Mouse (Mus musculus): Measurements from ENCODE around the gene Hoxb2.

The Hoxb2 gene

DNA sequence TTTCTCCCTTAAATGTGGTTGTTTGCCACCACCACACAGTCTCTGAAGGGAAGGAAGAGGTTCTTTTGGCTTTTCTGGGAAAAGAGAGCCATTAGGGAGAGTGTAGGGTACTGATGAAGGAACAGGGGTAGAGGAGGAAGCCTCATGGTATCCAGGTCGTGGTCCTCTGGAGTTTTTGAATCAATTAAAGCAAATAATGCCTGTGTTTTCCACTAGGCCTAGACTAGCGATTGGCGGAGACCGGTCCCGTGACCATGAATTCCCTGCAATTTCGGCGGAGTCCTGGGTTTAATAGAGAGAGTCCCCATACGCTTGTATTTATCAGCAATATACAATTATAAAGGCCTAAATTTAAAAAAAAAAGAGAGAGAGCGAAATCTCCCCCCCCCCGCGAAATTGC lies 987 bp downstream of the Hoxb2 start:
- DNase-seq (ENCODE audit: low spot score in 2 of 2), result no peak

GRCm38 (mm10) chr11:96351831-96352230 lies 1.5 kb downstream of the Hoxb2 start:
- no peak for DNase-seq (ENCODE audit: low spot score in 2 of 2)

- no peak for DNase-seq (ENCODE audit: low spot score in 2 of 2)
Observed at GRCm38 (mm10) chr11:96352691-96353521, 2.6 kb downstream of the Hoxb2 start.

DNA sequence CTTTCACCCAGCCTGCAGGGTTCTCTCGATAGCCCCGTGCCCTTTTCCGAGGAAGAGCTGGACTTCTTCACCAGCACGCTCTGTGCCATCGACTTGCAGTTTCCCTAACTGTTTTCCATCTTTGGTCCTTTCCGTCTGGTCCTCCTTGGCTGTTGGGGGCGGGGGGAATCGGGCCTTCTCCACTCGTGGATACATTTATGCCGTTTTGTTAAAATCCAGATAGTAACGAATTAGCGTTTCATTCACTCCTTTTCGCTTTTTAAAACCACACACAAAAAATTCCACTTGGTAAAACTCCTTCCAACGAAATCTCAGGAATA lies 3.2 kb downstream of the Hoxb2 start:
- DNase-seq (ENCODE audit: low spot score in 2 of 2), result no peak

- no peak for DNase-seq (ENCODE audit: low spot score in 2 of 2)
Observed at GRCm38 (mm10) chr11:96353939-96354338, 3.6 kb downstream of the Hoxb2 start.

DNA sequence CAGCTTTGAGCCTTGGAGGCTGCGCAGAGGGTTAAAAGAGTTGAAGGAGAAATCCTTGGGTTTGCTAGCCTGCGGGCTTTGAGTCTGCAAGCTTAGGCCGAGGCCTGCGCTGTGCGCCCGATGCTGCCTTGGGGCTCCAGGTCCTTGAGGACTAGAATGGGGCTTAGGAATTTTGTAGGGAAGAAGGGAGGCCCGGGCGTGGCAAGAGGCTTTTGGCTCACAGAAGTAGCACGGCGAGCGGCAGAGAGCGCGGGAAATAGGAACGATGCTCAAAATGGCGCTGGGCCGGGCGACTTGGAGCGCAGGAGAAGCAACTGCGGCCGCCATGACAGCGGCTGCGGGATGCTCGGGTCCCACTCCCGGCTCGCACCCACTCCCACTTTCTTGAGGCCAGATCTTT lies 4.1 kb downstream of the Hoxb2 start:
- DNase-seq (ENCODE audit: low spot score in 2 of 2), result no peak

DNA sequence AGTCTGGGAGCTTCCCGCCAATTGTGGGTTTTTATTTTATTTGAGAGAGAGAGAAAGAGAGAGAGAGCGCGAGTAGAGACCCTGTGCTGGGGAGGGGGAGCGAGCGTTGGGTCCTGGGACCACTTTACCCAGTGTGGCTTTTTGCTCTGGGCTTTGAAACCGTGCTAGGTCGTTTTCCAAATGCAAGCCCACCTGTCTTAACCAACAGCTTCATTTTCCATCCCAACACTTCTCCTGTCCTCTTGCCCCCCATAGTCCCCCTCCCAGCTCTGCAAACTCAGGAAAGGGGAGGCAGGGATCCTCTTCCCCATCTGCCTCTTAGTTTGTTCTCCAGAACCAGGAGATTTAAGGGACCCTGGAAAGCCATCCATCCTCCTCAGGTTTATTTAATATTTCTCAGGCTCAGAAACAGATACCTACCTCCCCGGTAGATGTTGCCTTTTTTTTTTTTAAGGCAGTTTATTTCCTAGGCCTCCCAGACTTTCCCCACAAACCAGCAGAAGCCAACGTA lies 4.5 kb downstream of the Hoxb2 start:
- DNase-seq (ENCODE audit: low spot score in 2 of 2), result no peak

DNA sequence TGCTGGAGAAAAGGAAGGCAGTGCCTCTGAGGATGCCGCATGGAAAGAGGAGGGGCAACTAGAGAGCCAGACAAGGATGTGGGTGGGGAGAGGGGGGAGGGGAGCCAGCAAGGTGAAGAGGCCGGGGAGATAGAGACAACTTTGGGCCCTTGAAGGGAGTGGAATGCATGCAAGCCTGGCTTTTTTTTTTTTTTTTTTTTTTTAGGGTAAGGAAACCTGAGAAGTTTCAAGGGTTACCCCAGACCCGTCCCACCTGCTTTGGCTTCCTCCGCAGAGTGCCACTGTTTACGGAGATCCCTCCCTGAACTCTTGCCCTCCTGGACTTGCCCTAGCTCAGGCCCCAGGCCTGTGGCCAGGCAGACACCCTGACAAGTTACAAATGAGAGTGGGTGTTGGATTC lies 13.5 kb downstream of the Hoxb2 start:
- DNase-seq (ENCODE audit: low spot score in 2 of 2), result no peak

- no peak for DNase-seq (ENCODE audit: low spot score in 2 of 2)
Observed at GRCm38 (mm10) chr11:96365441-96366091, 15.2 kb downstream of the Hoxb2 start, which contains the start of gene Hoxb1. Gene Hoxb1 (plus strand): TSS chr11:96365752.

DNA sequence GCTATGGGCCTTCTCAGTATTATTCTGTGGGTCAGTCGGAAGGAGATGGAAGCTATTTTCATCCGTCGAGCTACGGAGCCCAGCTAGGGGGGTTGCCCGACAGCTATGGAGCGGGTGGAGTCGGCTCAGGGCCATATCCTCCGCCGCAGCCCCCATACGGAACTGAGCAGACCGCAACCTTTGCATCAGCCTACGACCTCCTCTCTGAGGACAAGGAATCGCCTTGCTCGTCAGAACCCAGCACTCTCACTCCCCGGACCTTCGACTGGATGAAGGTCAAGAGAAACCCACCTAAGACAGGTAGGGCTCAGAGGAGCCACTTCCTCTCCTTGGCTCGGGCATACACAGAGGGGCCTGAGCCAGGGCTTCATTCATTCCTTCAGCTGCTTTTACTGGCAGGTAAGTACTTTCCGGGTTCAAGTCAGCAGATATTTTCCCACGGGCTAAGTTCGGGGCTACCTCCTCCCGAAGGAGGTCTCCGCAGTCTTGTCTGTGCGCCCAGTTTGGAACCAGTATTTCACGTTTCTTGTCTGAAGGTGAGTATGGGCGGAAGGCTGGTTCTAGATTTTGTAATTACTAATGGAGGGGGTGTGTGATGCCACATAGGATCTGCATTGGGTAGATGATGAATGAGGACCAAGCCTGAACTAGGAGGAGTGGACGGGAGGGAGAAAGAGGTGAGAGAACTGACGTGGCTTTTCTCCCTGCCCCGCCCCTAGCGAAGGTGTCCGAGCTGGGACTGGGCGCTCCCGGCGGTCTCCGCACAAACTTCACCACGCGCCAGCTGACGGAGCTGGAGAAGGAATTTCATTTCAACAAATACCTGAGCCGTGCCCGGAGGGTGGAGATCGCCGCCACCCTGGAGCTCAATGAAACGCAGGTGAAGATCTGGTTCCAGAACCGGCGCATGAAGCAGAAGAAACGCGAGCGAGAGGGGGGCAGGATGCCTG lies 16.0 kb downstream of the Hoxb2 start:
- DNase-seq (ENCODE audit: low spot score in 2 of 2), result no peak

DNA sequence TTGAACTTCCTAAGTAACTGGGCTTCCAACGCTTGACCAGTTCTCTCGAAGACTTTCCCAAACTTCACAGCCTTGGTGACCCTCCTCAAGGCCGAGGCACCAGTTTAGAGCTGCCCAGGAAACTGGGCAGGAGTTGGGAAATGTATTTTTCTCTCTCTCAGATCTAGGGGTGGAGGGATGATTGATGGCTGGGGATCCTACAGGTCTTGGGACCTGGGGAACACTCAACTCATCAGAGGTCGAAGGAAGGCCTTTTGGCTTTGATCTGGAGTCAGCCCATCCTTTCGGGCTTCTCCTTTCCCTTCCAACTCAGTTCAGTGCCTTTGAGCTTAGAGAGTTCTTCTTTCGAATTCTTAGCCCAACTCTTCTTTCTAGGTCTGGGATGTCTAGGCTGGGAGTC lies 16.8 kb downstream of the Hoxb2 start:
- no peak for DNase-seq (ENCODE audit: low spot score in 2 of 2)

GRCm38 (mm10) chr11:96368686-96369085 lies 18.4 kb downstream of the Hoxb2 start:
- DNase-seq (ENCODE audit: low spot score in 2 of 2), result no peak

GRCm38 (mm10) chr11:96369140-96369539 lies 18.8 kb downstream of the Hoxb2 start:
- no peak for DNase-seq (ENCODE audit: low spot score in 2 of 2)

- no peak for DNase-seq (ENCODE audit: low spot score in 2 of 2)
Observed at GRCm38 (mm10) chr11:96371726-96372125, 21.4 kb downstream of the Hoxb2 start.

- DNase-seq (ENCODE audit: low spot score in 2 of 2), result no peak
Observed at GRCm38 (mm10) chr11:96372519-96372918, 22.2 kb downstream of the Hoxb2 start.

GRCm38 (mm10) chr11:96374810-96375209 lies 24.5 kb downstream of the Hoxb2 start:
- DNase-seq (ENCODE audit: low spot score in 2 of 2), result no peak

DNA sequence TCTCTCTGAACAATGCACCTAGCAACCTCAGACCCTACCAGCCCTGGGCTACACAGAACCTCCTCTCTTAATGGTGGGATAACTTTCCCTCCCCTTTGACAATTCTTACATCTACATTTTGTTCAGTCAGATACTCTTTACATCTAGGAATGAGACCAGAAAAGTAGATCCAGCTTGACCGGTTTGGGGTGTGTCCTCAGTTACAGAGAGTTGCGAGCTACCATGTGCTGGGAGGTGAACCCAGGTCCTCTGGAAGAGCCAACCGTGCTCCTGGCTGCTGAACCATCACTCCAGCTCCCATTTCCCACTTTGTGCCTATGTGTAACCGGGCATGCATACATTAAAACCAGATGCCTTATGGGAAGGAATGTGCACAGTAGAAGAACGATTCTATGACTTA lies 33.1 kb downstream of the Hoxb2 start:
- DNase-seq (ENCODE audit: low spot score in 2 of 2), result no peak

- DNase-seq (ENCODE audit: low spot score in 2 of 2), result no peak
Observed at GRCm38 (mm10) chr11:96387635-96388034, 37.3 kb downstream of the Hoxb2 start.

- no peak for DNase-seq (ENCODE audit: low spot score in 2 of 2)
Observed at GRCm38 (mm10) chr11:96396772-96397626, 46.7 kb downstream of the Hoxb2 start.

- DNase-seq (ENCODE audit: low spot score in 2 of 2), result no peak
Observed at GRCm38 (mm10) chr11:96397806-96398335, 47.5 kb downstream of the Hoxb2 start.

DNA sequence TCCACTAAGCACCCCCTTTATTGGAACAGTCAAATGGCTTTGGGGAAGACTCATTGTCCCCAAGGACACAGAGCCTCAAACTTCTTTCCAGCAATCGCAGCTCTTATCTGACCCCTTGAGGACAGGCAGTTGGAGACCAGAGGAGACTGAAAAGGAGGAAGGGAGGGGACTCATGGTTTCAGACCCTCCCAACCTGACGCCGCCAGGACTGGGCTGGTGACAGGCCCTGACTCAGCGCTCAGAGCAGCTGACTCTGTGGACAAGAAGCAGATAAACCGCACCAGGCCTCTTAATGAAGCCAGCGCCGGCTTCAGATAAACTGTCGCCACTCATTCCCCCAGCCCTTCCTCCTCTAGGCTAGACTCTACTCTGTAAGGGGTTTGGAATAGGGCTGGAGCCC lies 49.6 kb downstream of the Hoxb2 start:
- no peak for DNase-seq (ENCODE audit: low spot score in 2 of 2)

Data from spleen, postnatal 14 days (tissue).